Mouse (Mus musculus) heart, embryonic 11.5 days (tissue): ENCODE measurements around the gene Crb1. TPM values are rescaled to one million over a fixed set of nuclear protein-coding genes. Genes with fewer than 3 reads are reported as not detected.

Source experiments
- ATAC-seq: fragments of 200-750 bp; cut with Nextera tagmentation; replicated peaks from 2 replicates; pipeline ENCODE4 v1.8.0; 2017; ENCODE audit warnings: moderate library complexity; ENCODE audit not compliant: insufficient number of reproducible peaks, low FRiP score, low TSS enrichment
- H3K27ac ChIP-seq: fragments of 300-500 bp; sonication (generic); 2 replicates; pipeline ENCODE4 v1.5.1; 2014; ENCODE audit warnings: mild to moderate bottlenecking, low read depth, low read length
- H3K27me3 ChIP-seq: fragments of 300-500 bp; sonication (generic); 2 replicates; pipeline ENCODE4 v1.6.1; 2014; ENCODE audit warnings: mild to moderate bottlenecking, low read length, mixed read lengths; ENCODE audit not compliant: control insufficient read depth, insufficient read depth
- H3K36me3 ChIP-seq: fragments of 300-500 bp; sonication (generic); 2 replicates; pipeline ENCODE4 v1.6.1; 2014; ENCODE audit warnings: mild to moderate bottlenecking, low read length, moderate library complexity, mixed read lengths; ENCODE audit not compliant: control insufficient read depth, insufficient read depth
- H3K4me1 ChIP-seq: fragments of 300-500 bp; sonication (generic); 2 replicates; pipeline ENCODE4 v1.6.1; 2014; ENCODE audit warnings: low read length; ENCODE audit not compliant: control insufficient read depth, insufficient read depth
- H3K4me2 ChIP-seq: fragments of 300-500 bp; sonication (generic); 2 replicates; pipeline ENCODE4 v1.6.1; 2014; ENCODE audit warnings: mild to moderate bottlenecking, moderate library complexity
- H3K4me3 ChIP-seq: fragments of 300-500 bp; sonication (generic); 2 replicates; pipeline ENCODE4 v1.5.1; 2014; ENCODE audit warnings: low read depth, low read length
- H3K9ac ChIP-seq: fragments of 300-500 bp; sonication (generic); 2 replicates; pipeline ENCODE4 v1.6.1; 2014; ENCODE audit warnings: mild to moderate bottlenecking, low read depth, low read length, moderate library complexity
- H3K9me3 ChIP-seq: fragments of 300-500 bp; sonication (generic); replicated peaks from 2 replicates; pipeline ENCODE4 v1.6.1; 2016; ENCODE audit warnings: low read length; ENCODE audit not compliant: control insufficient read depth
- WGBS: fragments of 180-500 bp; shearing (Covaris S2); extraction: QIAGEN DNeasy Blood & Tissue Kit; methylation state at CpG from one replicate; pipeline ENCODE4 v1.1.7; 2014; ENCODE audit not compliant: insufficient replicate concordance; 5-methylcytosine and 5-hydroxymethylcytosine counted together
- polyA plus RNA-seq: library from polyadenylated mRNA; unstranded; fragments of >200 nt; fragmentation: Nextera tagmentation; extraction: Ambion mirVana; gene quantifications from 2 replicates; pipeline ENCODE4 v1.2.1, GENCODE M21; 2014

Gene Crb1
- polyA plus RNA-seq, 1 experiment from 2014 or later: 0.07 TPM

- WGBS: 84% methylated on average over 2 of the region's 2 CpGs
Measured at GRCm38 (mm10) chr1:139153006-139153405, 223.9 kb downstream of the Crb1 start.

More at GRCm38 (mm10) chr1:139153006-139153405, 223.9 kb downstream of the Crb1 start:
- Histone ChIP-seq H3K4me2 (no peak overlapping the region), H3K27me3 (no peaks in the 10 kb centered on the region), H3K27ac (no peak overlapping the region), H3K9me3 (no peaks in the 10 kb centered on the region), H3K9ac (no peak overlapping the region), H3K4me3 (no peak overlapping the region), H3K36me3 (no peaks in the 10 kb centered on the region), H3K4me1 (no peaks in the 10 kb centered on the region)
- ATAC-seq: no peak

Other genes with a start within 250 kb of the Crb1 start
- gene Zbtb41, start 45.2 kb upstream of the Crb1 start, polyA plus RNA-seq: 8.9 and 12.1 TPM in 2 replicates
- gene Aspm, start 77.7 kb upstream of the Crb1 start, polyA plus RNA-seq: 16.1 and 18.3 TPM in 2 replicates
- not detected in 2 replicates for gene F13b, start 124.6 kb upstream of the Crb1 start, polyA plus RNA-seq
- gene Cfhr1, start 183.2 kb upstream of the Crb1 start, polyA plus RNA-seq: not detected in 2 replicates